Mouse (Mus musculus) brain, adult 2 months (tissue): ENCODE measurements at regions not wholly inside any gene's neighbourhood (a gene's known extent, or its start where the extent isn't known, plus 50 kb on each side); places are given as distances from the start of the nearest gene placed in this dataset.

Experiments
- DNase-seq: peaks from one replicate; pipeline ENCODE4 v3.0.0; 2011; ENCODE audit warnings: low read depth, low spot score

DNA sequence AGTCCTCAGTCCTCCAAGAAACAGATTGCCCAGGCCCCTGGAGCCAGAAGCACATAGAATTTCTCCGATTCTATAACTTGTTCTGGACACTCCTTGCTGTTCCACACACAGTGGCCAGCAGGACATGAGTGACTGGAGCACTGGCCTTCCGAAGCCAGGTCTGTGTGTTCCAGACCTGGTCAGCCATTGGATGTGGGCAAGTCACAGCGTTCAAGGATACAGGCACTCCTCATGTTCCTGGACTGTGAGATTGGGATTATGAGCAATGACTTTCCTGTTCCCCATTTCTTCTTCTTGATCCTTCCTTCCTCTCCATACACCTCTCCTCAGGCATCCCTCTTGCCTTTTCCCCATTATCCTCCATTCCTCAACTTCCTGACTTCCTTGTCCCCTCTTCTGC lies 281.8 kb upstream of the Gjb5 start:
- DNase-seq = no peak

GRCm38 (mm10) chr4:127636934-127637333 lies 279.0 kb upstream of the Gjb5 start:
- no peak for DNase-seq

- peak; percentile 67 for DNase-seq
These were observed 277.3 kb upstream of the Gjb5 start for GRCm38 (mm10) chr4:127635262-127635661.

DNA sequence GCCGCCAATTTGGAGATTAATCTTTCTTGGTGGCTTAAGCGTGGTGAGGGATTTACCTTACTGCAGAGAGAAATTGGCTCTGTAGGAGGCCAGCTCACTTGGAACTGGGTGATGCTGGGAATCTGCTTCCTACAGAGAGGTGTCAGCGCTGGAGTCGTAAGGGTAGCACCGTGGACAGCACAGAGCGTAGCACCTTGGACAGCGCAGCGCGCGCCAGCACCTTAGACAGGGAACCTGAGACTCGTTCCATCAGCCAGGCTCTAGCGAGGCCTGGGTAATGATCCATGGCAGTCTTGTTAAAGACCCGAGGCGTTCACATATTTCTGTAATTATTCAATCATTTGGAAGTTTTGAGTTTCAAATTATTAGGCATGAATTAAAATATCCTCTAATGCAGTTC lies 261.9 kb upstream of the Gjb5 start:
- no peak for DNase-seq

DNA sequence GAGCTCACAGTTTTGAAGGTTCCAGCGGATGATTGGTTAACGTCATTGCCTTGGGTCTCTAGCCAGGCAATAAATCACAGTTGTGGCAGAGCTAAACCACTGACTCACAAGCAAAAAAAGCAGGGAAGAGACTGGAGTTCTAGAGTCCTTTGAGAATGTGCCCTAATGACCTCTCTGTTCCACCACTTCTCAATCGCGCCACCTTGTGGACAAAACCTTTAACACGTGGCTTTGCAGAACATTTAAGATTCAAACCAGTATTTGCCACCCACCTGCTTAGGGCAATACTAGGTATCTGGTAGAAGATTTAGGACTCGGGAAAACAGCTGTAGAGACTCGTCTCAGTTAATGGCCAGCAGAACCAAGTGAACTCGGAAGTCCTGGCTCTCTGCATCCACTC lies 254.8 kb upstream of the Gjb5 start:
- peak; percentile 57 for DNase-seq

GRCm38 (mm10) chr4:127600919-127601318 lies 242.9 kb upstream of the Gjb5 start:
- DNase-seq = peak; percentile 91

- DNase-seq = no peak
These were observed 240.6 kb upstream of the Gjb5 start for GRCm38 (mm10) chr4:127598610-127599009.

- DNase-seq = peak; percentile 22
These were observed 236.1 kb upstream of the Gjb5 start for GRCm38 (mm10) chr4:127594081-127594480.

GRCm38 (mm10) chr4:127591540-127591939 lies 233.6 kb upstream of the Gjb5 start:
- DNase-seq = no peak

DNA sequence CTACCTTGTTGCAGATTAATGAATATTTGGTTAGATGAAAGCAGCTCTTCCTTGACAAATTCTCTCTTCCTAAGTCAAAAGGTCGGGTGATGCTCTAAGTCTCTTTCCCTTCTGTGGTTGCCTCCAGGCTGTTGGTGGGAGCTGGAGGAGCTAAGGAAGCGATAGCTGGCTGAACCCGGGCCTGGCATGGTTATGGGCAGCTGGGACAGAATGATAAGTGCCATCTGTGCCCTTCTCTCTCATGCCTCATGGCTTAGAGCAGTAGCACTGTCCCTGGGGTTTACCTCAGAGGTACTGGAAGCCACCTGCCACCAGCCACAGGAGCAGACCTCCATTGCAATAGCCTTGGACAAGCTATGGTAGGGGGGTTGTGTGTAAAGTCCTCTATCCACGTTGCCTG lies 228.8 kb upstream of the Gjb5 start:
- no peak for DNase-seq

- peak; percentile 80 for DNase-seq
These were observed 218.5 kb upstream of the Gjb5 start for GRCm38 (mm10) chr4:127576521-127576920.

- no peak for DNase-seq
These were observed 204.6 kb upstream of the Gjb5 start for GRCm38 (mm10) chr4:127562602-127563001.

DNA sequence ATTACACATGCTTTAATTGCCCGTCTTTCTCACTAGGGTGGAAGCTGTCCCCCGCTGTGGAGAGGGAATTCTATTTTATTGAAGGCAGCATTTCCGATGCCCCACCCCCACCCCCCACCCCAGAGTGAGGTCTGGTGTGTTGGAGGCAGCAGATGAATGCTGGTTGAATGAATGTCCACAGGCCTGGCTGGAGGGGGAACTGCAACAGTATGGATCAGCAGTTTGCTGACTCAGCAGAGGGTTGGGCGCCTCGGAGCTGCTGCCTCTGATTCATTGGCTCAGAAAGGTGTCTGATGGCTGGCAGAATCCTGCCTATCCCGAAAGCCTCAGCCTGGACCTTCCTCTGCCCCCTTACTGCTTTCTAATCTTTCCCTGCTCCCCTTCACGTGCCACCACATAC lies 200.6 kb upstream of the Gjb5 start:
- DNase-seq = peak; percentile 14

GRCm38 (mm10) chr4:127552456-127553225 lies 194.7 kb upstream of the Gjb5 start:
- DNase-seq = peak; percentile 58

DNA sequence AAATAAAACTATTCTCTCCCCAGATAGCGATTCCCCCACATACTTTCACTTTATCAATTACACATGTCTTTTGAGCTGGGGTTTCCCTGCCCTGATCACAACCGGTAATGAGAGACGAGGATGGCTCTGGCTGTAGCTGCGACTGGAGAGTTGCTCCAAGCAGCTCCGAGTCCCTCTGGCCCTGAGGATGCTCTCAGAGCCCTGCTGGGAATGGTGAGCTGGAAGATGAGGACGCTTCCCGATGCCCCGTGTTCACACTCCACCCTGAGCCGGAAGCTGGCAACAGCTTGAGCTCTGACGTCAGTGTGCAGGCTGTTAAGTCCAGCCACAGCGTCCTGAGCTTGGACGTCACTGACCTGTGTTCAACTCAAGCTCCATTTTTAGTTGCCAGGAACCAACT lies 191.6 kb upstream of the Gjb5 start:
- peak; percentile 67 for DNase-seq

GRCm38 (mm10) chr4:127549018-127549417 lies 191.0 kb upstream of the Gjb5 start:
- peak; percentile 13 for DNase-seq

GRCm38 (mm10) chr4:127545106-127545505 lies 187.1 kb upstream of the Gjb5 start:
- DNase-seq = no peak

DNA sequence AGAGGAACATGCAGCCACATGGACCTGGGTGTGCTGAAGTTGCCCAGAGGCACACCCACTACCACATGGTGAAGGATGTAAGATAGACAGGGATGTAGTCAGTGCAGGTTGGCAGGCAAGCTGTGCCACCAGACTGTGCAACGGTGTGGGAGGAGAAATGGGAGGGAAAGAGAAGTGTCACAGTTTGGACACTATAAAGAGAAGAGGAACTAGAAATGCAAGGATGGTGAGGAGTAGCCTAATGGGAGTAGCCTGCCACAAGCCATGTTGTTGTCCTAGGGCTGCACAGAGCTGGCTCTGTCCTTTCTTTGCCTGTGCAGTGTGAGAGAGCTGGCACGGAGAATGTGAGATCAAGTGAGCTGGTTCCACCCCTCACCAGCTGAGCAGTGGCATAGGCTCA lies 185.3 kb upstream of the Gjb5 start:
- peak; percentile 85 for DNase-seq

GRCm38 (mm10) chr4:127542771-127543170 lies 184.8 kb upstream of the Gjb5 start:
- peak; percentile 64 for DNase-seq

- DNase-seq = peak; percentile 67
These were observed 179.0 kb upstream of the Gjb5 start for GRCm38 (mm10) chr4:127536952-127537351.

- no peak for DNase-seq
These were observed 177.6 kb upstream of the Gjb5 start for GRCm38 (mm10) chr4:127535630-127536029.

GRCm38 (mm10) chr4:127534411-127534810 lies 176.4 kb upstream of the Gjb5 start:
- no peak for DNase-seq

- no peak for DNase-seq
These were observed 175.7 kb upstream of the Gjb5 start for GRCm38 (mm10) chr4:127533726-127534125.

GRCm38 (mm10) chr4:127530779-127531178 lies 172.8 kb upstream of the Gjb5 start:
- DNase-seq = peak; percentile 56
